Mouse (Mus musculus): ENCODE measurements at regions not wholly inside any gene's neighbourhood (a gene's known extent, or its start where the extent isn't known, plus 50 kb on each side); places are given as distances from the start of the nearest gene placed in this dataset.

- Histone ChIP-seq H3K4me2 (no peak overlapping the region), H3K9ac (no peak overlapping the region), H3K27ac (ENCODE audit: low read depth) (no peak overlapping the region), H3K36me3 (ENCODE audit: insufficient read depth) (no peaks in the 10 kb centered on the region), H3K27me3 (ENCODE audit: insufficient read depth, low read length) (no peaks in the 10 kb centered on the region), H3K4me1 (ENCODE audit: insufficient read depth) (no peaks in the 10 kb centered on the region), H3K9me3 (ENCODE audit: low read depth, low read length) (no peaks in the 10 kb centered on the region), H3K4me3 (ENCODE audit: low read depth, low read length) (no peak overlapping the region)
- no peak for ATAC-seq (ENCODE audit: insufficient read depth)
- no peak for TF ChIP-seq CTCF (IDR thresholded peaks at IDR 0.05; ENCODE audit: low read depth)
- peak; percentile 17 for DNase-seq
- 52% methylated on average over 15 of the region's 15 CpGs for WGBS
These were observed 373.2 kb upstream of the Hs6st1 start for GRCm38 (mm10) chr1:35694775-35695591.

- 30% methylated on average over 4 of the region's 4 CpGs for WGBS
- peak; percentile 21 for DNase-seq
These were observed 371.0 kb upstream of the Hs6st1 start for GRCm38 (mm10) chr1:35697218-35697617.

GRCm38 (mm10) chr1:35697834-35698500 lies 370.2 kb upstream of the Hs6st1 start:
- no peaks in the 10 kb centered on the region for H3K9me3 ChIP-seq (ENCODE audit: low read depth, low read length)
- no peak for DNase-seq
- H3K4me1 ChIP-seq (ENCODE audit: insufficient read depth): no peaks in the 10 kb centered on the region
- H3K4me3 ChIP-seq (ENCODE audit: low read depth, low read length): no peak overlapping the region
- ATAC-seq (ENCODE audit: insufficient read depth): no peak
- no peaks in the 10 kb centered on the region for H3K27me3 ChIP-seq (ENCODE audit: insufficient read depth, low read length)
- no peak overlapping the region for H3K9ac ChIP-seq
- no peaks in the 10 kb centered on the region for H3K36me3 ChIP-seq (ENCODE audit: insufficient read depth)
- WGBS: 33% methylated on average over 10 of the region's 10 CpGs
- TF ChIP-seq CTCF (IDR thresholded peaks at IDR 0.05; ENCODE audit: low read depth): no peak
- no peak overlapping the region for H3K4me2 ChIP-seq
- no peak overlapping the region for H3K27ac ChIP-seq (ENCODE audit: low read depth)

More at GRCm38 (mm10) chr1:35697218-35697617, 371.0 kb upstream of the Hs6st1 start:
- Histone ChIP-seq H3K9me3 (ENCODE audit: low read depth, low read length) (no peaks in the 10 kb centered on the region), H3K4me1 (ENCODE audit: insufficient read depth) (no peaks in the 10 kb centered on the region), H3K4me2 (no peak overlapping the region), H3K27ac (ENCODE audit: low read depth) (no peak overlapping the region), H3K4me3 (ENCODE audit: low read depth, low read length) (no peak overlapping the region), H3K36me3 (ENCODE audit: insufficient read depth) (no peaks in the 10 kb centered on the region), H3K27me3 (ENCODE audit: insufficient read depth, low read length) (no peaks in the 10 kb centered on the region), H3K9ac (no peak overlapping the region)
- ATAC-seq (ENCODE audit: insufficient read depth): no peak
- no peak for TF ChIP-seq CTCF (IDR thresholded peaks at IDR 0.05; ENCODE audit: low read depth)

- no peak overlapping the region for H3K4me3 ChIP-seq (ENCODE audit: low read depth, low read length)
- WGBS: 54% methylated on average over 1 of the region's 1 CpGs
- H3K27me3 ChIP-seq (ENCODE audit: insufficient read depth, low read length): no peaks in the 10 kb centered on the region
- no peaks in the 10 kb centered on the region for H3K4me1 ChIP-seq (ENCODE audit: insufficient read depth)
- TF ChIP-seq CTCF (IDR thresholded peaks at IDR 0.05; ENCODE audit: low read depth): no peak
- no peak overlapping the region for H3K27ac ChIP-seq (ENCODE audit: low read depth)
- no peaks in the 10 kb centered on the region for H3K36me3 ChIP-seq (ENCODE audit: insufficient read depth)
- no peak overlapping the region for H3K9ac ChIP-seq
- ATAC-seq (ENCODE audit: insufficient read depth): no peak
- DNase-seq: no peak
- H3K4me2 ChIP-seq: no peak overlapping the region
- H3K9me3 ChIP-seq (ENCODE audit: low read depth, low read length): no peaks in the 10 kb centered on the region
These were observed 365.6 kb upstream of the Hs6st1 start for GRCm38 (mm10) chr1:35702585-35702984.

- ATAC-seq (ENCODE audit: insufficient read depth): no peak
- Histone ChIP-seq H3K4me2 (no peak overlapping the region), H3K4me3 (ENCODE audit: low read depth, low read length) (no peak overlapping the region), H3K9me3 (ENCODE audit: low read depth, low read length) (no peaks in the 10 kb centered on the region), H3K27ac (ENCODE audit: low read depth) (no peak overlapping the region), H3K9ac (no peak overlapping the region), H3K36me3 (ENCODE audit: insufficient read depth) (no peaks in the 10 kb centered on the region), H3K27me3 (ENCODE audit: insufficient read depth, low read length) (no peaks in the 10 kb centered on the region), H3K4me1 (ENCODE audit: insufficient read depth) (no peaks in the 10 kb centered on the region)
- TF ChIP-seq CTCF (IDR thresholded peaks at IDR 0.05; ENCODE audit: low read depth): no peak
- DNase-seq: no peak
- WGBS: 72% methylated on average over 6 of the region's 6 CpGs
These were observed 361.9 kb upstream of the Hs6st1 start for GRCm38 (mm10) chr1:35706336-35706735.

GRCm38 (mm10) chr1:35708176-35708788 lies 359.9 kb upstream of the Hs6st1 start:
- no peak overlapping the region for H3K9ac ChIP-seq
- DNase-seq: no peak
- H3K4me3 ChIP-seq (ENCODE audit: low read depth, low read length): no peak overlapping the region
- no peak for ATAC-seq (ENCODE audit: insufficient read depth)
- no peaks in the 10 kb centered on the region for H3K9me3 ChIP-seq (ENCODE audit: low read depth, low read length)
- H3K27ac ChIP-seq (ENCODE audit: low read depth): no peak overlapping the region
- H3K27me3 ChIP-seq (ENCODE audit: insufficient read depth, low read length): no peaks in the 10 kb centered on the region
- H3K4me2 ChIP-seq: no peak overlapping the region
- no peaks in the 10 kb centered on the region for H3K4me1 ChIP-seq (ENCODE audit: insufficient read depth)
- WGBS: 84% methylated on average over 2 of the region's 2 CpGs
- no peak for TF ChIP-seq CTCF (IDR thresholded peaks at IDR 0.05; ENCODE audit: low read depth)
- no peaks in the 10 kb centered on the region for H3K36me3 ChIP-seq (ENCODE audit: insufficient read depth)

GRCm38 (mm10) chr1:35709214-35709613 lies 359.0 kb upstream of the Hs6st1 start:
- Histone ChIP-seq H3K4me3 (ENCODE audit: low read depth, low read length) (no peak overlapping the region), H3K4me1 (ENCODE audit: insufficient read depth) (no peaks in the 10 kb centered on the region), H3K9ac (no peak overlapping the region), H3K27me3 (ENCODE audit: insufficient read depth, low read length) (no peaks in the 10 kb centered on the region), H3K9me3 (ENCODE audit: low read depth, low read length) (no peaks in the 10 kb centered on the region), H3K4me2 (no peak overlapping the region), H3K36me3 (ENCODE audit: insufficient read depth) (no peaks in the 10 kb centered on the region), H3K27ac (ENCODE audit: low read depth) (no peak overlapping the region)
- TF ChIP-seq CTCF (IDR thresholded peaks at IDR 0.05; ENCODE audit: low read depth): no peak
- DNase-seq (no peak), ATAC-seq (ENCODE audit: insufficient read depth) (no peak)

Measured in lung, embryonic 14.5 days (tissue).